In genomic region chr2:79137694-79138171, GRCm38 (mm10) we compare ENCODE assay signal across 17 mouse cellular contexts.
DNase-seq lines count a peak whose midpoint lies in the region; ATAC-seq and TF ChIP-seq lines count a peak whose summit lies in the region.
"Had no signal": no experiment of that assay in that cellular context is flagged by ENCODE, and none has a peak within 500 bp of the region (broad histone marks: within the 10 kb centered on the region; RNA-seq: fewer than 3 reads in every experiment).

No protein-coding gene starts in this region.

- H3K4me3 ChIP-seq in embryonic facial prominence, embryonic 14.5 days (ENCODE audit: low read depth, low read length) = no peak overlapping the region
- H3K4me3 ChIP-seq in embryonic facial prominence, embryonic 10.5 days = no peak overlapping the region
- no peak overlapping the region for H3K4me3 ChIP-seq in lung, embryonic 15.5 days
- no peak overlapping the region for H3K4me3 ChIP-seq in small intestine, adult 2 months (ENCODE audit: low read depth, low read length)
- H3K4me3 ChIP-seq: hindbrain, embryonic 10.5 days; limb, embryonic 15.5 days had no signal

- no peak overlapping the region for H3K9ac ChIP-seq in embryonic facial prominence, embryonic 14.5 days (ENCODE audit: low read depth, low read length)
- H3K9ac ChIP-seq in lung, embryonic 15.5 days = no peak overlapping the region
- H3K9ac ChIP-seq: limb, embryonic 15.5 days had no signal

- no peak; the same call in 1 of the 2 replicates for ATAC-seq in embryonic facial prominence, embryonic 14.5 days (ENCODE audit: low read depth)
- peak; percentile 39; the same call in 1 of the 2 replicates for ATAC-seq in lung, embryonic 15.5 days (ENCODE audit: borderline replicate concordance, extremely low read depth, low FRiP score, low TSS enrichment)
- ATAC-seq in common myeloid progenitor, adult 5-6 weeks (replicated peaks; ENCODE audit: low read depth, poor library complexity, severe bottlenecking) = peak; percentile 74
- ATAC-seq: forebrain, embryonic 16.5 days; Patski had no signal

- H3K27ac ChIP-seq in embryonic facial prominence, embryonic 14.5 days (replicated peaks; ENCODE audit: low read depth, low read length) = no peak overlapping the region
- no peak overlapping the region for H3K27ac ChIP-seq in embryonic facial prominence, embryonic 10.5 days (replicated peaks)
- no peak overlapping the region for H3K27ac ChIP-seq in lung, embryonic 15.5 days
- H3K27ac ChIP-seq in small intestine, adult 2 months (ENCODE audit: insufficient read depth, low read depth, low read length) = peak overlapping the region; percentile 59
- H3K27ac ChIP-seq: hindbrain, embryonic 10.5 days; limb, embryonic 15.5 days had no signal

- no peaks in the 10 kb centered on the region for H3K27me3 ChIP-seq in embryonic facial prominence, embryonic 14.5 days (replicated peaks; ENCODE audit: control insufficient read depth, insufficient read depth, low read length)
- H3K27me3 ChIP-seq in embryonic facial prominence, embryonic 10.5 days (replicated peaks; ENCODE audit: low read depth, poor library complexity, severe bottlenecking) = no peaks in the 10 kb centered on the region
- H3K27me3 ChIP-seq in lung, embryonic 15.5 days = no peaks in the 10 kb centered on the region
- no peaks in the 10 kb centered on the region for H3K27me3 ChIP-seq in small intestine, adult 2 months (ENCODE audit: control insufficient read depth, insufficient read depth, low read length)
- H3K27me3 ChIP-seq: limb, embryonic 15.5 days had no signal

- no peak for TF ChIP-seq CTCF in small intestine, adult 2 months (IDR thresholded peaks at IDR 0.05; ENCODE audit: extremely low read depth, insufficient read length, insufficient replicate concordance, low read depth, low read length)

- no peaks in the 10 kb centered on the region for H3K36me3 ChIP-seq in embryonic facial prominence, embryonic 14.5 days (ENCODE audit: control insufficient read depth, insufficient read depth, low read length)
- H3K36me3 ChIP-seq in embryonic facial prominence, embryonic 10.5 days (replicated peaks) = no peaks in the 10 kb centered on the region
- H3K36me3 ChIP-seq in lung, embryonic 15.5 days = no peaks in the 10 kb centered on the region
- H3K36me3 ChIP-seq in small intestine, adult 2 months (ENCODE audit: control insufficient read depth, insufficient read depth, low read length) = no peaks in the 10 kb centered on the region
- H3K36me3 ChIP-seq: hindbrain, embryonic 10.5 days; limb, embryonic 15.5 days had no signal

- peak; percentile 57 for DNase-seq in embryonic facial prominence, embryonic 14.5 days (ENCODE audit: low spot score)
- no peak for DNase-seq in embryonic facial prominence, embryonic 10.5 days (ENCODE audit: low spot score)
- no peak for DNase-seq in lung, postnatal 14 days
- no peak for DNase-seq in adrenal gland, adult (ENCODE audit: inconsistent age in 2 of 2, low spot score in 1 of 2)
- DNase-seq in embryo, embryonic 9.5 days (ENCODE audit: extremely low spot score) = no peak
- DNase-seq: cerebellum, postnatal 10 days; kidney, postnatal 25 days; lung, postnatal 4 days; midbrain, embryonic 14.5 days; thymus, adult 18-20 months had no signal

- WGBS in embryonic facial prominence, embryonic 14.5 days = 40% methylated on average over 6 of the region's 6 CpGs
- 63% methylated on average over 6 of the region's 6 CpGs for WGBS in embryonic facial prominence, embryonic 10.5 days
- 16% methylated on average over 6 of the region's 6 CpGs for WGBS in lung, embryonic 15.5 days
- 30% methylated on average over 6 of the region's 6 CpGs for WGBS in small intestine, adult 2 months

- no peaks in the 10 kb centered on the region for H3K9me3 ChIP-seq in embryonic facial prominence, embryonic 14.5 days (ENCODE audit: control insufficient read depth, low read length)
- H3K9me3 ChIP-seq in embryonic facial prominence, embryonic 10.5 days = no peaks in the 10 kb centered on the region
- no peaks in the 10 kb centered on the region for H3K9me3 ChIP-seq in lung, embryonic 15.5 days
- H3K9me3 ChIP-seq: hindbrain, embryonic 10.5 days; limb, embryonic 15.5 days had no signal

- no peak for TF ChIP-seq POLR2A in small intestine, adult 2 months (IDR thresholded peaks at IDR 0.05; ENCODE audit: low read depth, low read length)

- H3K4me1 ChIP-seq in embryonic facial prominence, embryonic 14.5 days (ENCODE audit: control insufficient read depth, insufficient read depth, low read length) = 0 out of 2 replicates have a peak, but pooled peaks cover 1% of the 10 kb centered on the region
- H3K4me1 ChIP-seq in embryonic facial prominence, embryonic 10.5 days = peaks cover 27% of the 10 kb centered on the region
- 0 out of 2 replicates have a peak, but pooled peaks cover 4% of the 10 kb centered on the region for H3K4me1 ChIP-seq in lung, embryonic 15.5 days
- 0 out of 2 replicates have a peak, but pooled peaks cover 2% of the 10 kb centered on the region for H3K4me1 ChIP-seq in small intestine, adult 2 months (ENCODE audit: control insufficient read depth, insufficient read depth, insufficient read length, low read length)
- H3K4me1 ChIP-seq: hindbrain, embryonic 10.5 days; limb, embryonic 15.5 days had no signal

- H3K4me2 ChIP-seq in embryonic facial prominence, embryonic 14.5 days (ENCODE audit: low read depth, low read length) = no peak overlapping the region
- no peak overlapping the region for H3K4me2 ChIP-seq in lung, embryonic 15.5 days
- H3K4me2 ChIP-seq: limb, embryonic 15.5 days had no signal
